Comparison of ENCODE assay signal across 8 mouse cellular contexts in the genomic region with DNA sequence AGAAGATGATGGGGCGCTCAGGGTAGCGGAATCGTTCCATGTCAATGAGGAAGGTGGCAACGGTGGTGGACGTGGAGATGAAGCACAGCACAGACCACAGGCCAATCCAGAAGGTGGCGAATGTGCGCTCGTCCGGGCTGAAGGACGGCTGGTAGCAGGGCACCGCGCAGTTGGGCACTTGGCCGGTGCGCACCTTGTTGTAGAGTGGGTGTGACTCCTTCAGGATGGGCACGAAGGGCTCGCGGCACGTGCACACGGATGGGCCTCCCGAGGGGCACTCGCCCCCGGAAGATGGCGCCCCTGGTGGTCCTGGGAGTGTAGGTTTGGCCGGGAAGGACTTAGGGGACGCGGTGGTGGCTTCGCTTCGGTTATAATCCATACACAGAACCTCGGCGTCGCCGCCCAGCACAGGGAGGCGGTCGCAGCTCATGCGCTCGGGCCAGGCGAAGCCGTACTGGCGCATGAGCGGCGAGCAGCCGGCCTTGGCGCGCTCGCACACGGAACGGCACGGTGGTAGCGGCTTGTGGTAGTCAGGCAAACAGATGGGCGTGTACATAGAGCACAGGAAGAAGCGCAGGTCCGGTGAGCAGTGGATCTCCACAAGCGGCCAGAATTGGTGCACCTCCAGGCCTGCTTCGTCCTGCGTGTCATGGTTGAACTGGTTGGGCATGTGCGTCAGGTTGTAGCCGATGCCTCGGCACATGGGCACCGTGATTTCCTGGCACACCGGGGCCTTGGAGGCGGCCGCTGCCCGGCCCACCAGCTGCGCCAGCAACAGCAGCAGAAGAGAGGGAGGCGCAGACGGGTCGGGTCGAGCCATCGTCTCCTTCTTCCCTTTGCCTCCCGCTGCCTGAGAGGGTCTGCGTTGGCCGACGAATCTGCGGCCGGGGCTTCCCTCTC. TPM values are rescaled to one million over a fixed set of nuclear protein-coding genes. Genes with fewer than 3 reads are reported as not detected.
DNase-seq lines count a peak whose midpoint lies in the region; ATAC-seq and TF ChIP-seq lines count a peak whose summit lies in the region.

No protein-coding gene starts in this region.

- peak; percentile 15 for ATAC-seq in neural tube, embryonic 14.5 days (ENCODE audit: low read depth)

- H3K27me3 ChIP-seq in C2C12 (ENCODE audit: control insufficient read depth, insufficient read depth, insufficient read length), result no peaks in the 10 kb centered on the region
- peaks cover 36% of the 10 kb centered on the region for H3K27me3 ChIP-seq in neural tube, embryonic 14.5 days (ENCODE audit: control insufficient read depth, insufficient read depth, low read length)

- H3ac ChIP-seq in C2C12 (ENCODE audit: control insufficient read depth, insufficient read length, low read depth), result peak overlapping the region; percentile 97

- peaks cover 9% of the 10 kb centered on the region for H3K79me2 ChIP-seq in C2C12 (ENCODE audit: control insufficient read depth, insufficient read depth)

- DNase-seq in adrenal gland, adult (ENCODE audit: inconsistent age in 2 of 2, low spot score in 1 of 2), result peak; percentile 73 to 87
- DNase-seq in embryo, embryonic 10.5 days (ENCODE audit: low spot score), result peak; percentile 75
- peak; percentile 38 to 55 for DNase-seq in heart, adult 18-20 months
- DNase-seq in kidney, adult 11 months, result peak; percentile 61
- peak; percentile 64 for DNase-seq in lung, adult 2 months
- peak; percentile 61 for DNase-seq in thymus, postnatal 14 days

- H3K4me2 ChIP-seq in neural tube, embryonic 14.5 days (ENCODE audit: low read depth, low read length), result peak overlapping the region; percentile 95

- H3K9ac ChIP-seq in neural tube, embryonic 14.5 days (replicated peaks; ENCODE audit: low read depth, low read length), result 0 out of 2 replicates have a peak overlapping the region, but pooled peaks have one; percentile 16

- no peak overlapping the region for H3K27ac ChIP-seq in neural tube, embryonic 14.5 days (ENCODE audit: low read depth, low read length)

- peak; percentile 8 for TF ChIP-seq CTCF in C2C12 (IDR thresholded peaks at IDR 0.05; ENCODE audit: control insufficient read depth, insufficient read depth, insufficient read length)
- no peak for TF ChIP-seq CTCF in lung, adult 2 months (IDR thresholded peaks at IDR 0.05; ENCODE audit: insufficient read depth, low read length)

- peaks cover 15% of the 10 kb centered on the region for H3K4me1 ChIP-seq in lung, adult 2 months (ENCODE audit: control insufficient read depth, insufficient read depth, low read length)
- H3K4me1 ChIP-seq in neural tube, embryonic 14.5 days (ENCODE audit: control insufficient read depth, insufficient read depth, low read length), result peaks cover 24% of the 10 kb centered on the region

- no peaks in the 10 kb centered on the region for H3K79me3 ChIP-seq in C2C12 (ENCODE audit: low read depth)

- no peak for TF ChIP-seq POLR2A in lung, adult 2 months (IDR thresholded peaks at IDR 0.05; ENCODE audit: borderline replicate concordance, extremely low read depth, low read depth, low read length)

- WGBS in lung, adult 2 months, result 9% methylated on average over 75 of the region's 75 CpGs
- WGBS in neural tube, embryonic 14.5 days, result 11% methylated on average over 71 of the region's 75 CpGs

- H3K4me3 ChIP-seq in C2C12 (ENCODE audit: insufficient read depth, poor library complexity, severe bottlenecking), result peak overlapping the region; percentile 60
- H3K4me3 ChIP-seq in lung, adult 2 months (replicated peaks; ENCODE audit: extremely low read depth, low read depth, low read length), result peak overlapping the region; percentile 54
- peak overlapping the region; percentile 51 for H3K4me3 ChIP-seq in neural tube, embryonic 14.5 days (ENCODE audit: low read depth, low read length)

- no peaks in the 10 kb centered on the region for H3K36me3 ChIP-seq in C2C12 (ENCODE audit: control insufficient read depth, insufficient read depth)
- no peaks in the 10 kb centered on the region for H3K36me3 ChIP-seq in neural tube, embryonic 14.5 days (ENCODE audit: control insufficient read depth, insufficient read depth, low read length)

- H3K9me3 ChIP-seq in neural tube, embryonic 14.5 days (ENCODE audit: control insufficient read depth, low read length), result no peaks in the 10 kb centered on the region

TF ChIP-seq in C2C12, 6 proteins besides CTCF, POLR2A, EP300 and RAD21:
- TF ChIP-seq MYOD1 (IDR thresholded peaks at IDR 0.05; ENCODE audit: control insufficient read depth, insufficient read length, low read depth), result no peak
- no peak for TF ChIP-seq CEBPB (IDR thresholded peaks at IDR 0.05; ENCODE audit: low read depth)
- no peak for TF ChIP-seq FOSL1 (IDR thresholded peaks at IDR 0.05; ENCODE audit: insufficient read depth, low read length, poor library complexity, severe bottlenecking)
- TF ChIP-seq MYOG (IDR thresholded peaks at IDR 0.05; ENCODE audit: control insufficient read depth, extremely low read depth, insufficient read length), result no peak
- no peak for TF ChIP-seq USF1 (IDR thresholded peaks at IDR 0.05; ENCODE audit: low read depth)
- TF ChIP-seq MAX (IDR thresholded peaks at IDR 0.05), result no peak

RNA-seq across cellular contexts. Expression of a gene that starts 1.5 kb away (rescaled TPM):
- 1.5 TPM for polyA plus RNA-seq in C2C12 (2012; fragmentation: generic; extraction: Trizol)
- 1 to 10 TPM; 3.9 to 4.4 TPM for total RNA-seq in heart, adult 18-20 months (2021)
- 28.2 and 30.9 TPM in 2 replicates for polyA plus RNA-seq in lung, adult 2 months (2012; rRNA removed)
- polyA plus RNA-seq in neural tube, embryonic 14.5 days (2014; fragmentation: Nextera tagmentation; extraction: Ambion mirVana), result 0.08 and 0.13 TPM in 2 replicates

RNA-seq across cellular contexts. Expression of a gene that starts 45.8 kb away (rescaled TPM):
- polyA plus RNA-seq in C2C12 (2012; fragmentation: generic; extraction: Trizol), result 40.5 TPM
- 10 to 100 TPM; 12.3 to 12.9 TPM for total RNA-seq in heart, adult 18-20 months (2021)
- polyA plus RNA-seq in lung, adult 2 months (2012; rRNA removed), result 26.8 and 31.6 TPM in 2 replicates
- 6.4 and 6.9 TPM in 2 replicates for polyA plus RNA-seq in neural tube, embryonic 14.5 days (2014; fragmentation: Nextera tagmentation; extraction: Ambion mirVana)

Comparison
In these comparisons a context has a peak if more than half of its experiments do, and no peak if none do; other contexts are left out.
1. RNA of a gene that starts 1.5 kb away (polyA plus RNA-seq): 28.2 to 30.9 TPM in lung, adult 2 months; 1.5 TPM in C2C12 (single experiment) and 0.08 to 0.13 TPM in neural tube, embryonic 14.5 days; every median in the first group is over 10 times any median in the second.
2. Peak in every context shown above with its lines, with median percentiles within 50 percentile points of each other: H3K4me3 ChIP-seq and DNase-seq.